Mouse (Mus musculus): ENCODE data around the gene Smpd3. TPM values are rescaled to one million over a fixed set of nuclear protein-coding genes. Genes with fewer than 3 reads are reported as not detected.
"Not testable (repeated sequence)": the region's sequence is repeated elsewhere in the genome, so short reads cannot be mapped to it uniquely, and the experiment has no call there.

Smpd3 gene
- total RNA-seq, 2 experiments from 2014 or later: 0.43 to 1.1 TPM

DNA sequence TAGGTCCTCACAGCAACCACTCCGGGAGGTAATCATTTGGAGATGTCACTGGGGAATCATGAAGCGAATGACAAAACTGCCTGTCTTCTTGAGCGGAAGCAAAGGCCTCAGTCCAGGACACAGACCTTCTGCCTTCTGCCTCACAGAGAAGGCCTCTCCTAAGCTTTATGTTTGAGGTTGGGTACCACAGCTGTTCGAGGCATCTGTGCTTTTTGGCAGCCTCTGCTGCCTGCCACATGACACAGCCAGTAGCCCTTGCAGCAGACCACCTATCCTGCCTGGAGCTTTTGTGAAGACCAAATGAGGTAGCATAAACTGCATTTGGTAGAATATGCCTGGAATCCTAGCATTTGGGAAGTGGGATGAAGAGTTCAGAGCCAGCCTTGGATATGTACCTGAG lies 11.2 kb downstream of the Smpd3 start:
- no peak for DNase-seq (ENCODE audit: low spot score)

DNA sequence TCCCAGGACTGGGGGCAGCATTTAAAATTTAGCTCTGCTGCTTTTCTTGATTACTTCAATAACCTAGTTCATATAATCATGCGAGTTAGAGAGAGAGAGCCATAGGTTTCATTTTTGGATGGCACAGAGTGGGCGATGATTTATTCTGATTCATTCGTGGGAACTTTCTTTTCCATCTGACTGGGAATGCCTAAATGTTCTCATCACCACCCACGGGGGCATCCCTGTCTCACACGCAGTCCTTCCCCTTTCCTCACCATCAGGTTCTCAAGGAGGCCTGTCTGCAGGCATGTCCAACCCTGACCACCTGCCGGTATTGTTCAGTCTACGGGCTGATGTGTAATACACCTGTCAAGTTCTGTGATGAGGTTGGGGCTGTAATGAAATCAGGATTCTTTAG lies 16.4 kb downstream of the Smpd3 start:
- DNase-seq (ENCODE audit: low spot score): no peak

DNA sequence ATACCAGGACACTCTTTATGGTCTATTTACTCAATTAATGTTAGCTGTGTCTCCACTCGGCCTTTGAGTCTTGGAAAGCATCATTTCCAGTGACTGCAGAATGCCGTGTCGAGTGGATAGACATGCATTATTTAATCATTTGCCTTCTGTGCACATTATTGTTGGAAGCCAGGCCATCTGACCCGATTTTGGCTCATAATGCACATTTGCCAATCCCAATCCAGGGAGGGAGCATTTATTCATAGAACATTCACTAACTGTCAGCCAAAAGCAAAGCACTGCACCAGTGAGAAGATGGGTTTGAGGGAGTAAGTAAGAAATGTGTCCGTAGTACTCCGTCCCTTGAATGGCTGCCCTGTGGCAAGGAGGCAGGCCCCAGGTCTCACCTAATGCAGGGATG lies 17.8 kb downstream of the Smpd3 start:
- DNase-seq (ENCODE audit: low spot score): no peak

DNA sequence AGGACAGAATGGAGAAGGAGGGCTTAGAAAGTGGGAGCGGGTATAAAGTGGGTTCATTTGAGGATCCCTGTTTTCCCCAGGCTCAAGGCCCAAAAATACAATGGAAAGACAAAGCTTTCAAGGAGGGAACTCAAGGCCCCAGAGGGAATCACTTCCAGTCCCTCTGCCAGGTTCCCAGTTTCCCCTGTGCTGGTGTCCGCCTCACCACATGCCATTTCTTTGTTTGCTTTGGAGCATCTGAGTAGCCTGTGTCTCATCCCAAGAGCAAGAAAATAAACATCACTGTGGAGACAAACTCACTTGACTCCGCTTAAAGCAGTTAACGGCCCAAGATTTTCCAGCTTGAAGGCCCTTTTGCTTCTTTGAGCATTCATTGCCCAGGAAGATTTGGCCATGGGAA lies 20.7 kb downstream of the Smpd3 start:
- DNase-seq (ENCODE audit: low spot score): no peak

DNA sequence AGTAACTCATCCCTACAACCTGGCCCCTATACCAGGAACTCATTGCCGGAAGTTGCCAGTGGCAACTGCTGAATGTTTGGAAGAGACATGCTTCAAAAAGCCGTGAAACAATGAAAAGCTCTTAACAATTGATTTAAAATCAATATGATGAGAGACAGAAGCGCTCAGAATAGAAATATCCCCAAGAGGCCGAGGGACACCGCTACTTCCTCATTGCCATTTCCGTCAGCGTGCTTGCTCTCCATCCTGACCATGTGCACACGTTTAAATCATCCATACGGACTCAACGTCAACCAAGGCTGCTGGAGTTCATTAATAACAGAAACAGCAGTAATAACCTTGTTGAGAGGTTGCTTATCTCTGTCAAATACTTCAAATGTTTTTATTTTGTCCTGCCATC lies 21.3 kb downstream of the Smpd3 start:
- no peak for DNase-seq (ENCODE audit: low spot score)

DNA sequence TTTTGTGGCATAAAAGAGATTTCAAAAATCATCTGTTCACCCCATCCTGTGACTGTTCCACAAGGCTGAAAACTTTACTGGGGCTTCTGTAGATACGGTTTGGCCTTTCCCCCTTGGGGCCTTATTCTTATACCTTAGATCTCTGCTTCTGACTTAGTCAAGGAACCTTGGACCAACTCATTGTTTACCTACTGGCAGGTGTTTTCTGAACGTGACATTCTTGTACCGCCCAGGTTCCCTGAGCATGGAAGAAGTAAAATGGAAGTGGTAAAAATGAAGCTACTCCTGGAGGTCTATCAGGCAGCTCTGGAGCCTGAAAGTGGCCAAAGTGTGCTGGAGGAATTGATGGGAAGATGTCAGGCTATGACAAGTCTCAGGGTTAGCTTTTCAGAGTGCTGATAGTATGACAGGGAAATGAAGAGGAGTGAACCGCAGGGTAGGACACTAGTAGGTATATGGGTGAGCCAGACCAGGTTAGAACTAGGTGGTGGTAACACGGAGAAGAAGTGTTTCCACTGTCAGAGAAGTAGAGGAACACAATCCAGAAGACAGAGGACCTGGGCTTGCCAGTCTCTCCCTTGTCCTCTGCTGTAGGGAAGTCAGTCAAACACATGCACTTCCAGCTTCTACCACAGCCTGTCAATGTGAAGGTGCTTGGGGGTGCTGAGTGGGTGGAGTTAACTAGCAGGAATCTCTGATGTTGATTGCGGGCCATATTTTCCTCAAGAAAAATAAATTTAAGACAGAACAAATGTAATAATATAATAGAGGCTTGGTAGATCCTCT lies 22.2 kb downstream of the Smpd3 start:
- DNase-seq (ENCODE audit: low spot score): no peak

DNA sequence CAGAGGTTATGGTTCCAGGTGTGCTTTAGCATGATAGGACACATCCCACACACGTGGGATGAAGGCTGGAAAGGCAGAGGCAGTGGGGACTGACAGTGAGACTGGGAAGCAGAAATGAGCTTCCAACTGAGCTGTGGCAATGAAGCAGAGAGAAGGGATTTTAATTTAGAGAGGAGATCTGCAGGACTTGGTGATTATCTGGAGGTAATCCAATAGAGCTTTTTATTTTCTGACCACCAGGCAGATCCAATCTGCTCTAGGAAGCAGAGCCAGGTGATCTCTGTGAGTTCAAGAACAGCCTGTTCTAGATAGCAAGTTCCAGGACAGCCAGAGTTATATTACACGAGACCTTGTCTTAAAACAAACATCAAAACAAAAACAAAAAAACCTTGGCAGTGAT lies 24.0 kb downstream of the Smpd3 start:
- DNase-seq (ENCODE audit: low spot score): no peak

DNA sequence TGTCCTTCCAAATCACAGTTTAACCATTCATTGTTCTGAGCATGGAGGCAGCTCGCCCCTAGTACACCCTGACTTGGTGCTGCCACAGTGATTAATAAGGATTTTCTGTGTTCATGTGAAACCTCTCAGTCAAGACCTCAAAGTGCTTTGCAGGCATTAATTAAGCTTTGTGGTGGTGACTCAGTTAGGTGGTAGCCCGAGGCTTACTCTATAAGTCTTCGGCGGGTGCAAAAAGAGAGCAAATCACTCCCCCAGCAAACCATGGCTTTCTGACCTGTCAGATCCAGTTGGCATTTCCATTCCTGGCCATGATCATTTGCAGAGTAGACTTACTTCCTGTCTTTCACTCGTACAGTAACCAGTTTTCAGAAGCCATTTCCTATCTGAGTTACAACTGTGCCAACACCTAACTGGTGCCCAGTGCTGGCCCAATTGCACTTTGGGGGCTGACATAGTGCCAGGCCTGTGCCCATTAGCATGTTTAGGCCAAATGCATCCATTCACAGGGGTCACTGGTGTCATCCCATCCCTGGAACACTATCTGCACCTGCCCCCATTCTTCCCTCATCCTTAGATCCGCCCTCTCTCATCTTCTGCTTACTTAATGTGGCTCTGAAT lies 24.6 kb downstream of the Smpd3 start:
- DNase-seq (ENCODE audit: low spot score): no peak

DNA sequence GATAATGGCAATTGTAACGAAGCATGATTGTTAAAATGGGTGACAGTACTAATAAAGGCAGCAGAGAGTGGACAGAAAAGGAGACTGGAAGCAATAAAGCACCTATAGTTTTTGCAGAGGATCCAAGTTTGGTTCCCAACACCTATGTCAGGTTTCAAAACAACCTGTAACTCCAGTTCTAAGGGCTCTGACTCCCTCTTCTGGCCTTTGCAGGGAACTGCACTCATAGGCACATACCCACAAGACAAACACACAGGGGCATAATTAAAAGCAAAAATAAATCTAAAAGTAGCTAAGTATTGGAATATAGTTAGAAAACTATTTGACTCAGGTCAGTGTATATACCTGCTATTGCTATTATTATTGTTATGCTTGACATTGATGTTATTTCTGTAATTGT lies 25.8 kb downstream of the Smpd3 start:
- DNase-seq (ENCODE audit: low spot score): no peak

DNA sequence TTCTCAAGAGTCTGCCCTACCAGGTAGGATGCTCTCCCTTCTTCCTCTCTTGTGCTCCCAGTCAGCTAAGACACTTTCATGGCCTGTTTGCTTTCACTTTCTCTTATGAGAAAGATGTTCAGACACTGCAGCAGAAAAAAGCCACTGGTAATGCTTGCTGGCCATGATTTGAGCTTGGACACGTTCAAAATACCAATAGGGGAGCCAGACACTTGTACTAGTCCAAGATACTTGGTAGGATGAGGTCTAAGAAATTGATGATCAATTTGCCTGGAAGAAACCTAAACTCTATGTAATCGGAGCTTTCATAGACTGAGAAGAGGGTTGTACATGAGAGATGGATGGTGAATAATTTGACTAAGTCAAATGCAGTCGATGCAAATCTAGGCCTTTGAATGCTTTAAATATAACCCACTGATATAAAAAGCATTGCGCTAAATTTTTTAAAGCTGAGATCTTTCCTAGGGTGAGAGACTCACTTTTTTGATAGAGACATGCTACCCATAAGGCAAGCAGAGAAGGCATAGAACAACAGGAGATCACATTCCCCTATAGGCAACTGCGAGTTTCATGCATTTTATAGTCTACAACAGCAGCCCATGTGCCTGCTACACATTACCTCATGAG lies 27.6 kb downstream of the Smpd3 start:
- DNase-seq (ENCODE audit: low spot score): no peak

DNA sequence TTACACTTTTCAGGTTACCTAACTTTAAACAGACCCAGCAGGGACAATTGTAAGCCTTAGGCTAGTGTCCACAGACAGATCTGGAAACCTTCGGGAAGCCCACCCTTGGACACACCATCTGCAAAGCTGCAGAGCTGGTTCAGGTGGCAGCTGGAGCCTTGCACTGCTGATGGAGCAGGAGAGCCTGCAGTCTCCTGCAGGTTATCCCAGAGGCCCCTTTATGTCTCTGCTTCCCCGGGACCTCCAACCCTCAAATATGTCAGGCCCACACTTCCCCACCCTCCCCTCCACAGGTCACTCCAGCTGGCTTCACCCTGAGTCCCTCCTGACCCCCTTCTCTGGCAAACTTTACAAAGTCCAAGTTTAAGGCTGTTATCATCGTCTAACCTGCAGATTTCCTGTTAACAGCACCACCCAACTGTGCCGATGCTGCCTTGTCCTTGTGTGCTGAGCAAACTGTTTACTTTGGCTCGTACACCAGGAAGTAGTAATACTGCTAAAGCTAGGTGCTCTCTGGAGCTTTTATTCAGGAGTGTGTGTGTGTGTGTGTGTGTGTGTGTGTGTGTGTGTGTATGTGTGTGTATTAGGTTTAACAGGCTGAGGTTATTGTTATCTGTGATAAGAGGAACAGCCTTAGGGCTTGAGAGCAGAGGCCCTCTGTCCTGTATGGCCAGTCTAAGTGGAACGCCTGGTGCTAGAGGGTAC lies 29.6 kb downstream of the Smpd3 start:
- DNase-seq (ENCODE audit: low spot score): peak; percentile 14

DNA sequence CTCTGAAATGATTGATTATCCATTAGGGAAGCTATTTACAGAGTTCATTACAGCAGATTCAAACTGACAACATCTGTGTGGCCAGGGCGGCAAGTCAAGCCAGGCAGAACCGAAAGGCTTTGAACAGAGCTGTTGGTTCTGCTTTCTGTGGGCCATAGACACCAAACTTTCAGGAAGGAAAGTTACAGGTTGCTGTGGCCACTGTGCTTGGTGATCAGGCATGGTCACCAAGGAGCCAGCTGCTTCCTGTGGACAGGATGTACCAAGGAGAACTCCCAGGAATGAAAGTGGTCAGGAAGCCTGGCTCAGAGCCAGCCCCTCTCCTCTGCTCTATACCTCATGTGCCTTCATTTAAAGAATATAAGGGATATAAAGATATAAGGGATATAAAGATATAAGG lies 30.2 kb downstream of the Smpd3 start:
- peak; percentile 12 for DNase-seq (ENCODE audit: low spot score)

DNA sequence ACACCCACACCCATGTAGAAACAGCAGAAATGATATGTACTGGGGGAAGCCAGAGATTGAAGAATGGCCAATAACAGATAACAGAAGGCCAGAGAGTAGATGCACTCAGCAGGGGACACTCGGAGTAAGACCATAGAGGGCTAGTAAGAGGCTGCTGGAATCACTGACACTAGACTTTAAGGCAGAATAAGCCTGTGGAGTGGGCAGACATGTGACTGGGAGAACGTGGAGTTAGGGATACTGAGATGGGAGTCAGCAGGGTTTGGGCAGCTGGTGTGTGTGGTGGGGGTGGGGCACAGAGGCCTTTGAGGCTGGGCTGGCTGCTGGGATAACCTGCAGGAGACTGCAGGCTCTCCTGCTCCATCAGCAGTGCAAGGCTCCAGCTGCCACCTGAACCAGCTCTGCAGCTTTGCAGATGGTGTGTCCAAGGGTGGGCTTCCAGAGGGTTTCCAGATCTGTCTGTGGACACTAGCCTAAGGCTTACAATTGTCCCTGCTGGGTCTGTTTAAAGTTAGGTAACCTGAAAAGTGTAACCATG lies 31.0 kb downstream of the Smpd3 start:
- DNase-seq (ENCODE audit: low spot score): not testable (repeated sequence)

DNA sequence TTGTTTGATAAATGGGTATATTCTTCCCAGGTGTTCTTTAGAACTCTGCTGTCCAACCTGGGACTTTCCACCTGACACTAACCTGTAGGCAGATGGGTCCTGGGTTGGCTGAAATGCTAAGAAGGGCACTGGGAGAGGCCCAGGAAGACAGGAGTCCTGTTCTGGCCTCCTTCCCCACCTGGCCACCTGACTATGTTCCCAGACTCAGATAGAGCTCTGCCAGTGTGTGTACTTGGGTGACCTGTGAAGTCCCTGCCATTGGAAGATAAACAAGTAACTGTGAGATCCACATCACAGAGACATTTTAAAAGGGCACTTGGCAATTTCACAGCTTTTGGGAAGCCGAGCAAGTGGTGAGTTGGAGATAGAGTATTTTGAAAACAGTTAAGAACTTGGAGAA lies 31.7 kb downstream of the Smpd3 start:
- DNase-seq (ENCODE audit: low spot score): no peak

DNA sequence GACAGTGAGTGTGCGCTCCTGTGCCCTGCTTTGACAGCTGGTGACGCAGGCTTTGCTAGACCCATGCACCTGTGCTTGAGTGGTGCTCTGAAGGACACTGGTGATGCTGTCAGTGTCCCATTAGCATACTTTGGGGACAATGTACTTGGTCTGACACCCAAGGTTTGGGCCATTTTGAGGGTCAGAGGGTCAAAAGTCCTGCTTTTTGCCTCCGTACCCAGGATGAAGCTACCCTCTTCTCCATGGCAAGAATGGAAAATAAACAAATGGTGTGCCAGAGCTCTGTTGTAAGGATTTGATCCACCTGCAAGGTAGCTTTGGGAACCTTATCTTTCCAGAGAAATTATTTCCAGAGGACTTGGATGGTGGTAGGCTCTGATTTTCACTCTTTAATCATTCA lies 32.5 kb downstream of the Smpd3 start:
- DNase-seq (ENCODE audit: low spot score): no peak

DNA sequence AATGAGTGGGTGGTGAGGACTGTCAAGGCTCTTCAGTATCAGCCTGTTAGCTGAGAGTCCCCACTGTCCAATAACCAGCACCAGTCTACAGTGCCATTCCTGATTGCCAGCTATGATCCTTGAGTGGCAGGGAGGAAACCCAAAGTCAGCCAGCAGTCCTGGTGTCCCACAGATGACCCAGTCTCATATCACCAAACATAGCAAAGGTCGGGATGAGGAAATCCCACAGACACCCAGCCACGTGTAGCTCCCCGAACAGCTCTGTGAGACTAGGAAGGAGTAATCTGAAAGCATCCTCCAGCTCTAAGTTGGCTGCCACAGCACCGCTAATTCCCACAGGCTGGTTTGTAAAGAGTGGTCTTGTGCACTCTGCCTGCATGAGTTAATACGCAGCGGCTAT lies 33.5 kb downstream of the Smpd3 start:
- no peak for DNase-seq (ENCODE audit: low spot score)

DNA sequence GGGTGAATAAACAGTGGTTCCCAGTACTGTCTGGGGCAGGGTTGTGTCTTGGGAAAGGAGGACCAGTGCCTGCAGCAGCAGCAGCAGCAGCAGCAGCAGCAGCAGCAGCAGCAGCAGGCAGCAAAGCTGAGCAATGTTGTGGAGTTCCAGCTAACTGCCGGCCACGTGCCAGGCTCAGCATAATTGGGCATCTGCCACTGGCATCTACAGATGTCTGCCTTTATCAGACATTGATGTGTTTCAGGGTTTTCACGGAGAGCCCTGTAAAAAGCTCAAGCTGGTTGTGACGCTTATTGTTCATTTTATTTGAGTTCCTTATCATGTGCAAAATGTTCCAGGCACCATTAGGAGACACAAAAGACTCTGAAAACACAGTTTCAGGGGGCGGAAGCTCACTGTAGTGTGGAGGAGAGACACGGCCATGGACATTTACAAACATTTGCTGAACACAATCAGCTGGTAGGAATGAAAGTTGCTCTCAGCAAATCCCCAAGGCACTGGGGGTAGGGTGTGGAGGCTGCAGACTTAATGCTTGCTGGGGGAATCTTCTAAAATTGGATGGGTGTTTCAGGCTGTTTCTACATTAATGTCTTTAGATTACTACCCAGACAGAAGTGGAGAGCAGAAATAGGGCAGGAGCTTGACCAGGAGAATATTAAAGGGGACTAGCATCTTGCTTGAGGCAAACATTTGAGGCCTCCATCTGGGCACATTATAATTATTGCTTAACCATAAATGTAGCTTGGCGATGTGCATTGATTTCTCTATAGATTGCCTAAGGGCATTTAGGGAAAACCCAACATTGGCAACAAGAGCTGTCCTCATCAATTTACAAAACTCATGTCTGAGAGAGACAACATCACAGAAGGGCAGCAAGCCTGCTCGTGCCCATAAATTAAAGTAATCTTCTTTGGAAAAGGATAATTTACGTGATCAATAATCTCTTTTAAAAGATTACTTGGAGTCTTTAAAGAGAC lies 36.8 kb downstream of the Smpd3 start:
- DNase-seq (ENCODE audit: low spot score): no peak

DNA sequence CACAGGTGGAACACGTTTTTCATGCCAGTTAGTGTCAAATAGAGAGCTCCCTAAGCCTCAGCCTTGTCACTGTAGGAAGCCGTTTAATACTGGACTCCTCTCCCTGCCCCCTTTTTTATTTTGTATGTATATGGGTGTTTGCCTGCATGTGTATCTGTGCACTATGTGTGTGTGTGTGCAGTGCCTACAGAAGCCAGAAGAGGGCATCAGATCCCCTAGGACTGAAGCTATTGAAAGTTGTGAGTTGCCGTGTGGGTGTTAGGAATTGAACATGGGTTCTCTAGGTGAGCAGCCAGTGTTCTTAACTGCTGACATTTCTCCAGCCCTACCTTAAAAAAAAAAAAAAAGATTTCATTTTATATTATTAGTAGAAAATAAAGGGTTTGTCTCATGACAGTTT lies 38.1 kb downstream of the Smpd3 start:
- no peak for DNase-seq (ENCODE audit: low spot score)

DNA sequence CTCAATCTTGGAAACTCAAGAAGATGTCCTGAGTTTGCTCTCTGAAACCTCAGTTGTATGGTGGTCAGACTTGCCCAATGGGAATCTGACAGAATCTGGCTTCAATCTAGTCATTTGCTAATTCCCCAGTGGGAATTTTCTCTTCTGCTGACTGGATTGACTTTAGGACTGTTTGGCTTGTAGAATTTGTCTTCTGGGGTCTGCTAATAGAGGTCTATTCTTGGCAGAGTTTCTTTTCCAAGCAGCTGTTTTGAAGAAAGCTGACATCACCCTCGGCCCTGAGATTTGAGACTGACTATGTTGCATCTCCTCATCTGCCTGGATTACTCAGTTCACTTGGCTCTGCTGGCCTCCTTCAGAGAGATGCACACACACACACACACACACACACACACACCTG lies 38.9 kb downstream of the Smpd3 start:
- peak; percentile 34 for DNase-seq (ENCODE audit: low spot score)

DNA sequence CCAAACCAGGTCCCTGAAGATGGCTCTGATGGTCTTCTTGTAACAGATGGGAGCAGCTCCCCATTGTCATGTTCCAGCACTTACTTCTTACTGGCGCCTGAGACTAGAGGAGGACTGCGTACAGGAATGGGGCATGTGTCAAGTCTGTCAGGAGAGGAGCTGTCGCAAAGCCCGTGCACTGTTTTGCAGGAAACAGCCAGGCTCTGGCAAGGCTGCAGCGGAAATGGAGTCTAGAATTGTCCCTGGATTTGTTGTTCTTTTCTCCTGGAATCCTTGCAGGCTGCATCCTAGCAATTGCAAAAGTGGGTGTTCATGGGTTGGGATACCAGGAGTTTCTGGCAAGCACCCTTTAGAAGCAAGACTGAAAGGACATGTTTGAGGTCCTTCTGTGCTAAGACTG lies 39.5 kb downstream of the Smpd3 start:
- DNase-seq (ENCODE audit: low spot score): peak; percentile 48

All from gastrocnemius, adult 18-20 months (tissue).